Mouse (Mus musculus) kidney, embryonic 16.5 days (tissue): Measurements from ENCODE around the gene Nxph3. TPM values are rescaled to one million over a fixed set of nuclear protein-coding genes. Genes with fewer than 3 reads are reported as not detected.

Source experiments
- ATAC-seq: fragments of 200-750 bp; cut with Nextera tagmentation; 2 replicates; pipeline ENCODE4 v1.8.0; 2017; ENCODE audit warnings: moderate TSS enrichment; ENCODE audit not compliant: low FRiP score, low TSS enrichment
- H3K27ac ChIP-seq: fragments of 300-500 bp; sonication (generic); 2 replicates; pipeline ENCODE4 v1.5.1; 2014; ENCODE audit warnings: low read length
- H3K27me3 ChIP-seq: fragments of 300-500 bp; sonication (generic); 2 replicates; pipeline ENCODE4 v1.6.1; 2014; ENCODE audit warnings: low read length, control low read depth, mixed read lengths; ENCODE audit not compliant: insufficient read depth
- H3K36me3 ChIP-seq: fragments of 300-500 bp; sonication (generic); 2 replicates; pipeline ENCODE4 v1.6.1; 2014; ENCODE audit warnings: low read length, control low read depth, mixed read lengths; ENCODE audit not compliant: insufficient read depth
- H3K4me1 ChIP-seq: fragments of 300-500 bp; sonication (generic); 2 replicates; pipeline ENCODE4 v1.6.1; 2014; ENCODE audit warnings: low read length, control low read depth, mixed read lengths; ENCODE audit not compliant: insufficient read depth
- H3K4me2 ChIP-seq: fragments of 300-500 bp; sonication (generic); replicated peaks from 2 replicates; pipeline ENCODE4 v1.6.1; 2014; ENCODE audit warnings: low read depth, low read length
- H3K4me3 ChIP-seq: fragments of 300-500 bp; sonication (generic); 2 replicates; pipeline ENCODE4 v1.5.1; 2014; ENCODE audit warnings: mild to moderate bottlenecking, low read length
- H3K9ac ChIP-seq: fragments of 300-500 bp; sonication (generic); replicated peaks from 2 replicates; pipeline ENCODE4 v1.6.1; 2014; ENCODE audit warnings: low read length
- H3K9me3 ChIP-seq: fragments of 300-500 bp; sonication (generic); 2 replicates; pipeline ENCODE4 v1.6.1; 2016; ENCODE audit warnings: low read length, control low read depth
- WGBS: fragments of 180-500 bp; shearing (Covaris S2); extraction: QIAGEN DNeasy Blood & Tissue Kit; methylation state at CpG from one replicate; pipeline ENCODE4 v1.1.7; 2014; 5-methylcytosine and 5-hydroxymethylcytosine counted together
- polyA plus RNA-seq: library from polyadenylated mRNA; unstranded; fragments of >200 nt; fragmentation: Nextera tagmentation; extraction: Ambion mirVana; gene quantifications from 2 replicates; pipeline ENCODE4 v1.2.1, GENCODE M21; 2015

Gene Nxph3
- polyA plus RNA-seq, 1 experiment from 2014 or later = 0.36 TPM

GRCm38 (mm10) chr11:95520456-95521072, 6.2 kb upstream of the Nxph3 start:
- peaks cover 13% of the 10 kb centered on the region for H3K4me1 ChIP-seq
- no peak overlapping the region for H3K27ac ChIP-seq
- H3K36me3 ChIP-seq = no peaks in the 10 kb centered on the region
- peak overlapping the region; percentile 53 for H3K4me2 ChIP-seq
- 0 out of 2 replicates have a peak overlapping the region, but pooled peaks have one; percentile 10 for H3K9ac ChIP-seq
- peak; percentile 37; the same call in 1 of the 2 replicates for ATAC-seq
- H3K9me3 ChIP-seq = no peaks in the 10 kb centered on the region
- peaks cover 9% of the 10 kb centered on the region for H3K27me3 ChIP-seq
- peak overlapping the region; percentile 37 for H3K4me3 ChIP-seq
- 8% methylated on average over 27 of the region's 27 CpGs for WGBS

- no peak for ATAC-seq
- Histone ChIP-seq H3K27ac (no peak overlapping the region), H3K36me3 (no peaks in the 10 kb centered on the region), H3K4me2 (no peak overlapping the region), H3K9ac (no peak overlapping the region), H3K27me3 (peaks cover 14% of the 10 kb centered on the region), H3K9me3 (no peaks in the 10 kb centered on the region), H3K4me3 (no peak overlapping the region), H3K4me1 (peaks cover 13% of the 10 kb centered on the region)
- 62% methylated on average over 3 of the region's 3 CpGs for WGBS
Observed at GRCm38 (mm10) chr11:95519996-95520395, 5.6 kb upstream of the Nxph3 start.

GRCm38 (mm10) chr11:95519299-95519698, 4.9 kb upstream of the Nxph3 start:
- WGBS = 64% methylated on average over 10 of the region's 10 CpGs
- H3K4me1 ChIP-seq = peaks cover 13% of the 10 kb centered on the region

GRCm38 (mm10) chr11:95517162-95517561, 2.8 kb upstream of the Nxph3 start:
- Histone ChIP-seq H3K36me3 (no peaks in the 10 kb centered on the region), H3K27me3 (peaks cover 35% of the 10 kb centered on the region), H3K9ac (no peak overlapping the region), H3K27ac (no peak overlapping the region), H3K4me3 (no peak overlapping the region), H3K9me3 (no peaks in the 10 kb centered on the region), H3K4me1 (peaks cover 24% of the 10 kb centered on the region), H3K4me2 (no peak overlapping the region)
- no peak for ATAC-seq
- WGBS = 40% methylated on average over 6 of the region's 6 CpGs

More at GRCm38 (mm10) chr11:95519299-95519698, 4.9 kb upstream of the Nxph3 start:
- no peak overlapping the region for H3K4me2 ChIP-seq
- H3K27ac ChIP-seq = no peak overlapping the region
- H3K9me3 ChIP-seq = no peaks in the 10 kb centered on the region
- no peak for ATAC-seq
- H3K9ac ChIP-seq = no peak overlapping the region
- H3K4me3 ChIP-seq = no peak overlapping the region
- peaks cover 17% of the 10 kb centered on the region for H3K27me3 ChIP-seq
- H3K36me3 ChIP-seq = no peaks in the 10 kb centered on the region

- H3K4me1 ChIP-seq = peaks cover 24% of the 10 kb centered on the region
- H3K4me2 ChIP-seq = no peak overlapping the region
- no peaks in the 10 kb centered on the region for H3K36me3 ChIP-seq
- no peaks in the 10 kb centered on the region for H3K9me3 ChIP-seq
- 6% methylated on average over 5 of the region's 5 CpGs for WGBS
- no peak overlapping the region for H3K9ac ChIP-seq
- no peak overlapping the region for H3K27ac ChIP-seq
- H3K27me3 ChIP-seq = peaks cover 35% of the 10 kb centered on the region
- H3K4me3 ChIP-seq = no peak overlapping the region
- no peak for ATAC-seq
Observed at GRCm38 (mm10) chr11:95516491-95516911, 2.1 kb upstream of the Nxph3 start.

GRCm38 (mm10) chr11:95515376-95516323, 1.3 kb upstream of the Nxph3 start:
- Histone ChIP-seq H3K9me3 (no peaks in the 10 kb centered on the region), H3K4me2 (no peak overlapping the region), H3K9ac (no peak overlapping the region), H3K4me1 (peaks cover 24% of the 10 kb centered on the region), H3K4me3 (no peak overlapping the region), H3K36me3 (no peaks in the 10 kb centered on the region), H3K27ac (no peak overlapping the region), H3K27me3 (peaks cover 35% of the 10 kb centered on the region)
- no peak for ATAC-seq
- 52% methylated on average over 17 of the region's 17 CpGs for WGBS

GRCm38 (mm10) chr11:95513461-95514297, 691 bp downstream of the Nxph3 start:
- Histone ChIP-seq H3K4me3 (peak overlapping the region; percentile 55), H3K9me3 (no peaks in the 10 kb centered on the region), H3K36me3 (no peaks in the 10 kb centered on the region), H3K9ac (peak overlapping the region; percentile 58), H3K4me1 (peaks cover 26% of the 10 kb centered on the region), H3K27me3 (peaks cover 39% of the 10 kb centered on the region), H3K4me2 (peak overlapping the region; percentile 99), H3K27ac (no peak overlapping the region)
- peak; percentile 5; the same call in 1 of the 2 replicates for ATAC-seq
- under 1% methylated on average over 59 of the region's 66 CpGs for WGBS

GRCm38 (mm10) chr11:95512383-95512782, 2.0 kb downstream of the Nxph3 start:
- H3K4me2 ChIP-seq = no peak overlapping the region
- no peaks in the 10 kb centered on the region for H3K36me3 ChIP-seq
- no peak for ATAC-seq
- H3K27ac ChIP-seq = no peak overlapping the region
- H3K4me1 ChIP-seq = peaks cover 32% of the 10 kb centered on the region
- no peak overlapping the region for H3K9ac ChIP-seq
- no peak overlapping the region for H3K4me3 ChIP-seq
- 78% methylated on average over 6 of the region's 6 CpGs for WGBS
- H3K27me3 ChIP-seq = peaks cover 39% of the 10 kb centered on the region
- H3K9me3 ChIP-seq = no peaks in the 10 kb centered on the region

- Histone ChIP-seq H3K9ac (no peak overlapping the region), H3K4me2 (no peak overlapping the region), H3K27ac (no peak overlapping the region), H3K36me3 (no peaks in the 10 kb centered on the region), H3K4me1 (peaks cover 29% of the 10 kb centered on the region), H3K9me3 (no peaks in the 10 kb centered on the region), H3K27me3 (peaks cover 39% of the 10 kb centered on the region), H3K4me3 (no peak overlapping the region)
- no peak for ATAC-seq
- WGBS = 86% methylated on average over 1 of the region's 1 CpGs
Observed at GRCm38 (mm10) chr11:95511919-95512318, 2.5 kb downstream of the Nxph3 start.
